Mouse (Mus musculus): ENCODE results near the gene Gm29427. TPM values are rescaled to one million over a fixed set of nuclear protein-coding genes. Genes with fewer than 3 reads are reported as not detected.
A peak's percentile ranks its signal among the peaks of the same experiment; 100 is the strongest.

The Gm29427 gene
- polyA plus RNA-seq, 1 experiment from 2014 or later: not detected

DNA sequence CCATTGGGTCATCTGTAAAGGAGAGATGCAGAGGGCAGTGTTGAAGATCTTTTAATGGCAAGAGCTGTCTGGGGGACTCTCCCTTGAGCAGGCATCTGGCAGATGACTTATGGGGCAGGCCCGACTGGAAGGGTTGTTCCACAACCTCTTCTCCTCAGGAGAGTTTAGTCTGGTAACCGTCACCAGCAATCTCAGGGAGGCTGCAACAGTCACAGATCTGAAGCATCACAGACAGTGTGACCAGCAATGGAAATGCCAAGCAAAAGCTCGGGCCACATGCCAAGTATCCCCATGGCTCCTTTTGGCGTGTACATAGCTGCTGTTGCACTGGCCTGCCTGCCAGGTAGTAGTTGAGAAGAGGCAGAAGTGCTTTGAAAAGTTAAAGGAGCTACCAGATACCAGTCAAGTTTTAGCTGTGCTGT lies 24.6 kb upstream of the Gm29427 start:
- Histone ChIP-seq H3K27ac (peak overlapping the region; percentile 88), H3K4me3 (peak overlapping the region; percentile 38), H3K36me3 (no peaks in the 10 kb centered on the region), H3K27me3 (ENCODE audit: insufficient read depth, poor library complexity, severe bottlenecking) (peaks cover 10% of the 10 kb centered on the region; the same call in 1 of the 2 replicates), H3K9me3 (no peaks in the 10 kb centered on the region), H3K4me1 (peaks cover 41% of the 10 kb centered on the region)
- DNase-seq (ENCODE audit: low spot score): no peak
- 64% methylated on average over 4 of the region's 4 CpGs for WGBS

DNA sequence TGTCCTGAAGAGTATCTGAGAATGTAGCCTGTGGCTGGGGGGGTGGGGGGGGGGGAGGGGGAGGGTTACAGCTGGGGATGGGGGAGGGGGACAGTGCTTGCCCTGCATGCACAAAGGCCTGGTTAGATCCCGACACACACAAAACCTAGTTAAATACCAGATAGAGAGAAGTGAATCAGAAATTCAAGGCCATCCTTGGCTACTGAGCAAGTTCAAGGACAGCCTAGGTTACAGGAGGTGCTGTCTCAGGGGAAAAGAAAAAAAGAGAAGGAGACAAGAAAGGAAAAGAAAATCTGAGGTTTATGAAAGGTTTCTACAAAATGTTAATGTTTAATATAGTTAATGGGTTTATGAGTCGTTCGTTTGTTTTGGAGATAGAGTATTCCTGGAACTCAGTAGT lies 24.0 kb upstream of the Gm29427 start:
- peaks cover 10% of the 10 kb centered on the region; the same call in 1 of the 2 replicates for H3K27me3 ChIP-seq (ENCODE audit: insufficient read depth, poor library complexity, severe bottlenecking)
- no peaks in the 10 kb centered on the region for H3K36me3 ChIP-seq
- H3K4me1 ChIP-seq: peaks cover 45% of the 10 kb centered on the region
- no peak for DNase-seq (ENCODE audit: low spot score)
- H3K27ac ChIP-seq: no peak overlapping the region
- 64% methylated on average over 3 of the region's 3 CpGs for WGBS
- no peaks in the 10 kb centered on the region for H3K9me3 ChIP-seq
- no peak overlapping the region for H3K4me3 ChIP-seq

DNA sequence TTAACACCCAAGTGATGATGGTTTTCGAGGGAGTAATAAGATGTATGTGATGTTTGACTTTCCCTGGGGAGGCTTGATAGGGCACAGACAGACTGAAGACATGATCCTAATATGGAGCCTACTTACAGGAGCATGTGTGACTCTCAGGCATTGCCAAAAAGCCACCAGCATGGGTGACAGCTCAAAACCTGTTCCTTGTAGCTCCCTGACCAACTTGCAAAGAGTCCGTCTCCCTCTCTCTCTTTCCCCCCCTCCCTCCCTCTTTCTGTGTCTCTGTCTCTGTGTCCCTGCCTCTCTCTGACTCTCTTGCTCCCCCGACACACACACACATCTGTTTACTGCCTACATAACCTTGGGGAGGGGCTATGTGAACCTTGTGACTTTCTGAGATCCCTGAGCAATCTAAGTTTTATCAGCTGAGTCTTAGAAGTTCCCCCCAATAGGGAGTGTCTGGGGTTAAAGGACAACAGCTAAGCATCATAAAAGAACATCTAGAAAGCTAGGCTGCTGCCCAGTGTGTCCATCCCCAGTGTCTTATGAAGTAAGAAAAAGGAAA lies 23.0 kb upstream of the Gm29427 start:
- Histone ChIP-seq H3K36me3 (no peaks in the 10 kb centered on the region), H3K4me3 (no peak overlapping the region), H3K27me3 (ENCODE audit: insufficient read depth, poor library complexity, severe bottlenecking) (peaks cover 10% of the 10 kb centered on the region; the same call in 1 of the 2 replicates), H3K27ac (peak overlapping the region; percentile 42; the same call in 1 of the 2 replicates), H3K4me1 (peaks cover 45% of the 10 kb centered on the region), H3K9me3 (no peaks in the 10 kb centered on the region)
- WGBS: 75% methylated on average over 3 of the region's 3 CpGs
- peak; percentile 67 for DNase-seq (ENCODE audit: low spot score)

DNA sequence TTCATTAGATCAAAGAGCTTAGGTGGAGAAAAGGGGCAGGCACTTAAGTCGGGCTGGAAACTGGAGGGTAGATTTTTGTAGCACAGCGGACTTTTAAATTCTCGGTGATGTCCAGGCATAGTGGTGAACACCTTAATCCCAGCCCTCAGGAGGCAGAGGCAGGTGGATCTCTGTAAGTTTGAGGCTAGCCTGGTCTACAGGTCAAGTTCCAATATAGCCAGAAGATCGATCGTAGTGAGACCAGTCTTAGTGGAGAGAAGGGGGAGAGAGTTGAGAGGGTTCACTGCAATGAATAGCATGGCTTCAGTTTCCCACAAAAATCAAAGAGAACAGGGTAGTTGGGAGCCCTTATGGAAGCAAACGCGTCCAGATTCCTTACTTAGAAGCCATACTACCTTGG lies 22.3 kb upstream of the Gm29427 start:
- H3K27me3 ChIP-seq (ENCODE audit: insufficient read depth, poor library complexity, severe bottlenecking): peaks cover 10% of the 10 kb centered on the region; the same call in 1 of the 2 replicates
- DNase-seq (ENCODE audit: low spot score): no peak
- H3K36me3 ChIP-seq: no peaks in the 10 kb centered on the region
- 88% methylated on average over 7 of the region's 7 CpGs for WGBS
- H3K27ac ChIP-seq: no peak overlapping the region
- H3K4me1 ChIP-seq: peaks cover 43% of the 10 kb centered on the region
- H3K9me3 ChIP-seq: no peaks in the 10 kb centered on the region
- H3K4me3 ChIP-seq: no peak overlapping the region

DNA sequence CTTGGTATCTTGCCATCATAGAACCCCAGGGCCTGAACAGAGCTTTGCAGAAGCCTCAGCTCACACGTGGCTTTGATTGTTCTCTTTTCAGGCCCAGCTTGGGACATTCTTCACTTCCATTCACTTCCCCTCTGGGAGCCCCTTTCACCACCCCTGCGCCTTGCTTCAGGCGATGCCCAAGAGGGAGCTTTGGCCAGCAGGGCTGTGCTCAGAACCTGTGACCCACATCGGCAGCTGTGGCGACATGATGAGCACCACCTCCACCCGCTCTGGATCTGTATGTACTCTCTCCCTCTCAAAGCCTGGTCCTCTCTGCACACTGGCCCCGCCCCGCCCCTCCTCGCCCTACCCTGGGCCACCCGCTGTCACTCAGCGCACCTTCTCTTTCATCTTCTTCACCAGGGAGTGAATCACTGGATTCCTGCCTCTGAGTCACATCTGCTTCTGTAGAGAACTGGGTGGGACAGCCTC lies 21.8 kb upstream of the Gm29427 start:
- Histone ChIP-seq H3K9me3 (no peaks in the 10 kb centered on the region), H3K27ac (no peak overlapping the region), H3K4me1 (peaks cover 39% of the 10 kb centered on the region), H3K4me3 (no peak overlapping the region), H3K36me3 (no peaks in the 10 kb centered on the region), H3K27me3 (ENCODE audit: insufficient read depth, poor library complexity, severe bottlenecking) (peaks cover 10% of the 10 kb centered on the region; the same call in 1 of the 2 replicates)
- WGBS: 35% methylated on average over 11 of the region's 11 CpGs
- peak; percentile 80 for DNase-seq (ENCODE audit: low spot score)

DNA sequence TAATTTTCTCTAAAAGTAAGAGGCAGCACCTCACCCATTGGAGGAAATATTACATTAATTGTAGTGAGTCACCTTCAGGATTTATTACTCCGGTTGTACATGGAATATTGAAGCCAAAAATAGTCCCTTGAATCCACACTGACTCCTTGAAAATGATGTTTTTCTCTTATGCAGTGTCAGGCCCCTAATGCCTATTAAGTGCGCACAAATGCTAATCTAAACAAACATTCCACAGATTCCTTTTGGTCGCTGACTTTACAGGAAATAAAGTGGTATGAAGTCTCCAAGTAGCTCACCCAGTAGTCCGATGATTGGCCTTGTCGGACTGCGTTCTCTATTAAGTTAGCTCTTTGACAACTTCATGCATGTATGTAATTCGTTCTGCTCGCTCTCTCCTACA lies 19.3 kb upstream of the Gm29427 start:
- no peak for DNase-seq (ENCODE audit: low spot score)
- peaks cover 10% of the 10 kb centered on the region; the same call in 1 of the 2 replicates for H3K27me3 ChIP-seq (ENCODE audit: insufficient read depth, poor library complexity, severe bottlenecking)
- no peaks in the 10 kb centered on the region for H3K36me3 ChIP-seq
- peaks cover 30% of the 10 kb centered on the region for H3K4me1 ChIP-seq
- no peaks in the 10 kb centered on the region for H3K9me3 ChIP-seq
- no peak overlapping the region for H3K4me3 ChIP-seq
- WGBS: 67% methylated on average over 8 of the region's 8 CpGs
- no peak overlapping the region for H3K27ac ChIP-seq

DNA sequence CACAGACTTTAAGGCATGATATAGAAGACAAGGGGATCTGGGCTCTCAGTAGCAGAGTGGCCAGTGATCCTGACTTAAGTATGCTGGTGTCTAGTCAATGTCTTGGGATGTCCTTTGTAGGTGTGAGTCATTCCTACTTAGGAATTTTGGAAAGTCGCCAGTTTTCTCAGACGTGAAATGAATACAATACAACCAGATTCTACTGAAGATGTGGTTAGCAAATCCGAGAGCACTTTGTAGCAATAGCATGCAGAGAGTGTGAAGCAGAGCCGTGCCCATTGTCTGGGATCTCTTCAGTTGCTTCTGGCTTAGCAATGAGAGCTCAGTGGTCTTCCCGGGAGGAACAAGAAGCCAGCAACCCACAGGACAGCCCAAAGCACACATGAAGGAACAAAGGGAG lies 18.9 kb upstream of the Gm29427 start:
- H3K4me1 ChIP-seq: peaks cover 30% of the 10 kb centered on the region

DNA sequence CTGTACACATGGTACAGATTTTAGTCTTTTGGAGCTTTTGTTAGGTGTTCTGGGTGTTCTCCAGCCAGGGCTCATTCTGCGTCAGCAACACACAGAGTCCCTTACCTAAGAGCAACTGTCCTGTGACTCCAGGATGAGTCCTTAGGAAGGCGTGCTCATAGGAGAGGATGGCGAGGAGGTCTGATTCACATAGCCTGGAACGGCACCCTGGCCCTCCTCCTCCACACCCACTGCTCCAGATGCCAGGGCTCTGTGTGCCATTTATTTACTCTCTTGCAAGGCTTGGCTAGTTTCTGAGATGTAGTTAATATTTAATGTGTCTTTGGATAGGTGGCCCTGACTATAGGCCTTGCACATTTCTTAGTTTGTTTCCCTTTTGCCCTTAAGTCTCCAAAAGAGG lies 18.1 kb upstream of the Gm29427 start:
- 75% methylated on average over 4 of the region's 4 CpGs for WGBS
- peaks cover 9% of the 10 kb centered on the region; the same call in 1 of the 2 replicates for H3K27me3 ChIP-seq (ENCODE audit: insufficient read depth, poor library complexity, severe bottlenecking)
- H3K4me1 ChIP-seq: peaks cover 30% of the 10 kb centered on the region
- no peak overlapping the region for H3K27ac ChIP-seq
- DNase-seq (ENCODE audit: low spot score): no peak
- H3K4me3 ChIP-seq: no peak overlapping the region
- no peaks in the 10 kb centered on the region for H3K9me3 ChIP-seq
- H3K36me3 ChIP-seq: no peaks in the 10 kb centered on the region

More for the DNA sequence above, 18.9 kb upstream of the Gm29427 start:
- WGBS: 66% methylated on average over 5 of the region's 5 CpGs
- H3K27ac ChIP-seq: no peak overlapping the region
- H3K4me3 ChIP-seq: no peak overlapping the region
- no peak for DNase-seq (ENCODE audit: low spot score)
- H3K36me3 ChIP-seq: no peaks in the 10 kb centered on the region
- H3K27me3 ChIP-seq (ENCODE audit: insufficient read depth, poor library complexity, severe bottlenecking): peaks cover 10% of the 10 kb centered on the region; the same call in 1 of the 2 replicates
- H3K9me3 ChIP-seq: no peaks in the 10 kb centered on the region

DNA sequence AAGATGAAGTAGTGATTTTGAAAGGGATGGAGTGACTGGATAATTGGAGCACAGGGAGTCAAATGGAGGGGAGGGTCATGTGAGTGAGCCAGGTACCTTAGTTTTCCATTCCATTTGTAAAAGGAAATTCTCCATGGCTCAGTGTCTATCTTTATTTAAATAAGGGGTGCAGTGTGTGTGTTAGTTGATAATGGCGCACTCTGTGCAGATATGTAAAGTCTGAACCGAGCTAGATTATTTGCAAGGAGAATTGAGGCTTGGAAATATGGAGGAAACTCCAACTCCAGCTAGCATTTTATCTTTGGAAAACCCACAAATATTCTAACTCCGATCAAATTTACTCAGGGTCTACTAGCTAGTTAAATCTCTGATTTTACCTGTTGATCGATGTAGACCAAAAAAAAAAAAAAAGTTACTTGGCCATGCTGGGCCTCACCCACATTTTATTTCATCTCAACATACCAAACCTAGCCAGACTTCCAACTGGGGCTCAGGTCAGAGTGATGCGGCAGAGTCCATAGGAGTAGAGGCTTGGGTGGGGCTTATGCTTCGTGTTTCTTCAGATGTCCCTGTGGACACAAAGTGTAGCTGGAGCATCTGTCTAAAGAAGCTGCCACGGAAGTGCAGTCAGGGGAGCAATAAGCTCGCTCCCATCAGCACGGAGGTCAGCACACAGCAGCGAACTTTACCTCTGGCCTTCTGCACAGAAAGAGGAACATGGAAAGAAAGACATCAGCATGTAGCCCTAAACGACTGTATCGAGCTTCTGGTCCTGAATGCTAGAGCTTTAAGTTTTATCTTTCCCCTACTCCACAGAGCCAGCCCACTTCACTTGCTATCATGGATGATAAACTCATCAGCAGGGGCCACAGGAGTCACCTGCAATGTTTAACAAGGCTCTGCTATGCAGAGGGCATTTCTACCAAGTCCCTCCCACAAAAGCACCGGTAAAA lies 17.4 kb upstream of the Gm29427 start:
- Histone ChIP-seq H3K4me1 (peaks cover 30% of the 10 kb centered on the region), H3K9me3 (no peaks in the 10 kb centered on the region), H3K27me3 (ENCODE audit: insufficient read depth, poor library complexity, severe bottlenecking) (0 out of 2 replicates have a peak, but pooled peaks cover 6% of the 10 kb centered on the region), H3K4me3 (no peak overlapping the region), H3K36me3 (no peaks in the 10 kb centered on the region), H3K27ac (no peak overlapping the region)
- 70% methylated on average over 13 of the region's 13 CpGs for WGBS
- no peak for DNase-seq (ENCODE audit: low spot score)

DNA sequence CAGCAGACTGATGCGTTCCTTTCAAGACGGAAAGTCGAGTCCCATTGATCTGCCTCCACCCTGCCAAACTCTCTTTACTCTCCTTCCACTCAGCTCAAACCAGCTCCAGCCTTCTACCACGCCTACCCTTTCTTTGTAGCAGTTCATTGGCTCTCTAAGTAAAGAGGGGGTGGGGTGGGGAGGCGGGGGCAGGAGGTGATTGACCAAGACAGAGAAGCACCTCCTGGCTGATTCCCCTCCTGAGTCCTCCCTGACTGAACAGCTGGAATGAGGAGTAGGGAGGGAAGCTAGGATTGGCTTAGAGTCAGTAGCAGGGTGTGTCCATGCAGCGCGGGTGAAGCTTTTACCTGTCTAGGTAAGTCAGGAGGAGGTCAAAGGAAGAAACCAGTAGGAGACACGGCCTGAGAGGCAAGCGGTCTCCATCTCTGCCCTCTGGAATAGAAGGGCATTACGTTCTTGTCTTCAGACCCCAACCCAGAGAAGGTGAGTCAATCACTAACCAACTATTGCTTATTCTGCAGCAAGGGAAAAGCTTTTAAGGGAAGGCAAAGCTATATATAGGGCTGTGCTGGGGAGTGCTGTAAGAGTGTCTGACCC lies 16.2 kb upstream of the Gm29427 start, which contains the start of gene AA986860:
Gene AA986860 (plus strand): TSS at position 236 of the 597 bp plus-strand sequence.
- H3K27me3 ChIP-seq (ENCODE audit: insufficient read depth, poor library complexity, severe bottlenecking): no peaks in the 10 kb centered on the region
- DNase-seq (ENCODE audit: low spot score): peak; percentile 92
- no peaks in the 10 kb centered on the region for H3K9me3 ChIP-seq
- WGBS: 5% methylated on average over 10 of the region's 10 CpGs
- peaks cover 25% of the 10 kb centered on the region for H3K4me1 ChIP-seq
- peak within 1 kb of the TSS; percentile 46 for H3K4me3 ChIP-seq
- H3K36me3 ChIP-seq: no peaks in the 10 kb centered on the region
- no peak within 1 kb of the TSS for H3K27ac ChIP-seq

DNA sequence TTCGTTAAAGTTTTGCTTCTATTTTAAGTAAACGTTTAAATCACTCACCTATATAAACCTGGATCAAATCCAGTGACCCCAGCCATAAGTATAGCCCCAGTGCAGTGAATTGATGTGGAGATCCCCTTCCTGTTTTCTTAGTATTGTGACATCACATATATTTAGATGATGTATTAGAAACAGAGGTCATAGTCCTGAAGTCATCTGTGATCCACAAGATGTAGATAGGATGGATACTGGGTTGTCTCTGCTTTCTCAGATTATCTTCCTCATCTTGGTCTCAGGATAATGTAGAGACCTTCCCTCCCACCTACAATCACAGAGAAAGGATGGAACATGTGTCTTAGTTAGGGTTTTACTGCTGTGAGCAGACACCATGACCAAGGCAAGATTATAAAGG lies 13.6 kb upstream of the Gm29427 start, which contains the start of gene Pfkfb2:
Gene Pfkfb2 (minus strand): TSS at position 101 of the 400 bp plus-strand sequence.
- 71% methylated on average over 2 of the region's 2 CpGs for WGBS

DNA sequence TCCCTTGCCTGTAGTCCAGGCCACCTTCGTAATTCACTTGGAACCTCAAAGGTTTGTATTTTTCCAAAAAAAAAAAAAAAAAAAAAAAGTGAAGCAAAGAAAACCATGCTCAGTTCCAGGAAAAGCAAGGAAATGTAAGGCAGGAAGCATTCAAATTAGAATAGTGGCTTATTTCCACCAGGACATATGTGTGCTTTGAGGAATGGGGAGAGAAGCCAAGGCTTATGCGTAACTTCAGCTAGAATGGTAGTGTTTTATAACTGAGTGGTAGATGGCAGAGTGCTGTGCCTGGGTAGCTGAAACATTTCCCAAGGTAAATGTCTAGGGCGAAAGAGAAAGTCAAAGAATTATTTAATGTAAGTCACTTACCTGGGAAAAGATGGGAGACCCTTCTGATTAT lies 13.1 kb upstream of the Gm29427 start:
- no peaks in the 10 kb centered on the region for H3K9me3 ChIP-seq
- H3K4me3 ChIP-seq: no peak overlapping the region
- 88% methylated on average over 3 of the region's 3 CpGs for WGBS
- no peak overlapping the region for H3K27ac ChIP-seq
- H3K27me3 ChIP-seq (ENCODE audit: insufficient read depth, poor library complexity, severe bottlenecking): no peaks in the 10 kb centered on the region
- no peak for DNase-seq (ENCODE audit: low spot score)
- no peaks in the 10 kb centered on the region for H3K36me3 ChIP-seq
- peaks cover 15% of the 10 kb centered on the region for H3K4me1 ChIP-seq

More for the DNA sequence above, 13.6 kb upstream of the Gm29427 start, which contains the start of gene Pfkfb2:
- no peaks in the 10 kb centered on the region for H3K27me3 ChIP-seq (ENCODE audit: insufficient read depth, poor library complexity, severe bottlenecking)
- no peak within 1 kb of the TSS for H3K27ac ChIP-seq
- DNase-seq (ENCODE audit: low spot score): no peak
- no peak within 1 kb of the TSS for H3K4me3 ChIP-seq
- peaks cover 19% of the 10 kb centered on the region for H3K4me1 ChIP-seq
- H3K9me3 ChIP-seq: no peaks in the 10 kb centered on the region
- H3K36me3 ChIP-seq: no peaks in the 10 kb centered on the region
